Mouse (Mus musculus) retina, postnatal 7 days (tissue): ENCODE data around the gene Tmem200c.

Experiments used
- DNase-seq: peaks from one replicate; pipeline ENCODE4 v3.0.0-alpha.2; 2012; ENCODE audit warnings: low read depth, low spot score

Gene Tmem200c

DNA sequence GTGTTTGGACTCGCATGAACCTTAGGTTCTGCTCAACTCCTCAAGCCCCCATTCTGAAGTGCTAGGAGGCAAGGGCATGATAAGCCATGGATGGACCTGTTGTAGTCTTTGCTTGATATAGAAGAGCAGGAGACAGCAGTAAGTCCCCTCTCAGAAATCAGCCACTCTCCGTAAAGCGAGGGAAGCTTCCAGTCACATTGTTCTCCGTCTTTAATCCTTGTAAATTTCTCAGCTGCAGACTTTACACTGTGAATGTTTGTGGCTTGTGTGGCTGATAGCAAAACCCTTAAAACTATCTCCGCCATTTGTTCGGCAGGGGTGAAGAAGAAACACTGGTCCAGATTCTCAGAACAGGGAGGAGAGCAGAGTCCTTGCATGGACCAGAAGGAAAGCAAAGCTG is at the start of gene Tmem200c:
Gene Tmem200c, plus strand, starts transcription at position 301 of the 400 bp plus-strand sequence.
- no peak for DNase-seq

GRCm38 (mm10) chr17:68793741-68794140 is 32.7 kb upstream of the Tmem200c start:
- no peak for DNase-seq

- no peak for DNase-seq
These were observed 10.2 kb downstream of the Tmem200c start for GRCm38 (mm10) chr17:68836655-68837012.

DNA sequence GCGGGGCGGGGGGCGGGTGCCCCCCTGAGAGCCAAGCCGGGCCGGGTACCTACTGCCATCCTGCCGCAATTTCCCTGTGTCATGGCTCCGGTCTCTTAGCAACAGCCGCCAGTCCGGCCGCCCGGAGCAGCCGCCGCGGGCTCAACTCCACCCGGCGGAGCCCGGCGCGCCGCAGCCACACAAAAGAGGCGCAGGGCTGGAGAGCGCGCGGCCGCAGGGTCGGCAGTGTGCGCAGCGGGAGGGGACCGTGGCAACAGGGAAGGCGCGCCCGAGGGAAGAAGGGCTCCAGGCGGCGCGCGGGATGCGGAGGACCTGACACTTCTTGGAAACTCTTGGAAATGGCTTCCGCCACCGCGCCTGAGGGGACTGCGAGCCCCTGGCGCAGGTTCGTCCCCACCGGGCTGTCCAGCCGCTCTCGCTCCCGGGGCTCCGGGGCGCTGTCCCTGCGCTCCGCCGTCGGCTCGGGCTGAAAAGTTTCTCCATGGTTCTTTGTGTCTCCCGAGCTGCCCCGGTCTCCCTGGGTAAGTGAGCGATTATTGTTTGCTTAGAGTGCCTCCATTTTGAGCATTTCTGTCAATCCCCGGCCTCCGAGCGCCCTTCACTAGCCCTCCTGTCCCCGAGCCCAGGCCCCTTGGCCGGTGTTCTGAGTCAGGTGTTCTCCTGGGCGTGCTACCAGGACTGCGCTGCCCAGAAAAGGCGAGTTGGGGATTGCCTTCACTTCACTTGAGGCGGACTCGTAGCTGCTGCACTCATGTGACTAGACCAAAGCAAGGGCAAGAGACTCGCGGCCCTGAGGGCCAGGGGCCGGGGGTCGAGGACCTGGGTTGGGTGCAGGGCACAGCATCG is 10.8 kb downstream of the Tmem200c start:
- no peak for DNase-seq

GRCm38 (mm10) chr17:68837859-68838194 is 11.4 kb downstream of the Tmem200c start:
- DNase-seq, result no peak

- no peak for DNase-seq
These were observed 13.6 kb downstream of the Tmem200c start for GRCm38 (mm10) chr17:68839888-68840571.

GRCm38 (mm10) chr17:68840572-68840939 is 14.1 kb downstream of the Tmem200c start:
- no peak for DNase-seq

DNA sequence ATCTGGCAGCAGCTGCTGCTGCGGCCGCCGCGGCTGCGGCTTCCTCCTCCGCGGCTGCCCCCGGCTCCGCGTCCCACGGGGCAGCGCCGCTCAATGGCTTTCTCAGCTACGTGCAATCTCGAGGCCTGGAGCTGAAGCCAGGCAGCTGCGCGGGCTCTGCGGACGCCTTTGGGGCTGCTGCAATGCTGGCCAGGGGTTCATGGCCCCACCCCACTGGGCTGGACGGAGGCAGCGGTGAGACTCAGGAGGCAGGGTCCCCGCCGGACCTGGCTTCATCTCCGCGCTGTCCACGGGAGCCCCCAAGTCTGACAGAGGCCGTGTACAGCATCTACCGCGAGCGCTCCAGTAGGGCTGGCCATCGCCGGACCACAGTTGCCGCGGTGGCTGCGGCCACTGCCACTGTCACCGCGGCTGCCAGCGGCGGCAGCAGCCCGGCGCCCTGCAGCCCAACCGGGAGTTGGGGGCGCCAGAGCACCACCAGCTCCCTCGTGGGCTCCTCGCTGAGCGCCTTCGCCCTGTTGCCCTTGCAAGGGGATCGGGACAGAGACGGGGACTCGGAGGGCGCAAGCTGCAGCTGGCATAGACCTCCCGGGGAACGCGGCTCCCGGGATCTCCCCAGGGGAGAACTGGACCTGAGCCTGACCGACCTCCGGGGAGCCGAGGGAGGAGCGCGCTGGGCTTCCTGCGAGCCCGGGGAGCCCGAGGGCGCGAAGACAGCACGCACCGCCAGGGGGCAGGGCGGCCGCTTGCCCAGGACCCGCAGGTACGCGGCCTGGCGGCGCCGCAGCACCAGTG is 14.9 kb downstream of the Tmem200c start:
- DNase-seq, result peak; percentile 53

DNA sequence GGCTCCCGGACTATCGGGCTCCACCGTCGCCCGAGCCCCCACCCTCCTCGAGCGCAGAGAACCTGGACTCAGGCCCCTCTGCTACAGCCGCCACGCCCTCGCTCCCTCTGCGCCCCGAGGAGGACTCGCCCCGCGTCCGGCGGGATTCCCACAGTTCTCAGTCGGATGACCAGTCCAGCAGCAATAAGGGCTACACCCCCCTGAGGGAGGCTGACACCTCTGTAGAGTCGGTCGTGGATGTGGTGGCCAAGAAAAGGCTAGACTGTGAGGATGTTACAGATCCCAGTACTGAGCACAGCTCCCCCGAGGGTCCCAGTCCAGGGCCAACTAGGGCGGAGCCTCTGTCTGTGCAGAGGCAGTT is 15.4 kb downstream of the Tmem200c start:
- no peak for DNase-seq

GRCm38 (mm10) chr17:68845931-68846330 is 19.5 kb downstream of the Tmem200c start:
- no peak for DNase-seq

GRCm38 (mm10) chr17:68848739-68849138 is 22.3 kb downstream of the Tmem200c start:
- no peak for DNase-seq

DNA sequence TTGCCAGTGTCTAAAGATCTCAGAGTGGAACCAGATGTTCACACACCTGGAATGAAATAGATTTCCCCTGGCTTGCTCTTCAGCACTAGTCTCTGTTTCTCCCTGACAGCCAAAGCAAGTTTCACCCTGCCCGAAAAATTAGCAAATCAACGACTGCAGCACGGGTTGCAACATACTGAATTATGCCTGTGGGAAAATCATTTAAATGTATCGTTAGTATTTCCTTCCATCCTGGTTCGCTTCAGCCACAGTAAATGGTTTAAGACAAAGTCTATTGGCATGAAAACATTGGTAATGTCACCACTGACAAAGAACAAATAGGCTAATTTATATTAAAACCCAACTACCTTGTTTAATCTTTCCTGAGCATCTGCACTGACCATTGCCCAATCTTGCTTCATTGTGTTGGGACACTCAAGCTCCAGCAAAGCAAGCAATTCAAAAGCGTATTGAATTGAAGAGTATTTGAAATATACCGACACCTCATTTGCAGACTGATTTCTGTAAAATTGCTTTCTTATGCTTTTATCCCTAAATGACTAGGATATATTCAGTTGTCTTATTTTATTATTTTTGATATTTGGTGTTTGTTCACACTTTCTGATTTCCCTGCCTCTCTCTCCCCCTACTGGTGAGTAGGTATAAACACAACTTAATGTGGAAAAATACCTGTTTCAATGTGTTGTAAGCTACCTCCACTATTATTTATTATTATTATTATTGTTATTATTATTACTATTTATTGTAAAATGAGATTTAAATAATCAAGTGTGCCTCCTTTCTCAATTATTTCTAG is 25.9 kb downstream of the Tmem200c start:
- no peak for DNase-seq

DNA sequence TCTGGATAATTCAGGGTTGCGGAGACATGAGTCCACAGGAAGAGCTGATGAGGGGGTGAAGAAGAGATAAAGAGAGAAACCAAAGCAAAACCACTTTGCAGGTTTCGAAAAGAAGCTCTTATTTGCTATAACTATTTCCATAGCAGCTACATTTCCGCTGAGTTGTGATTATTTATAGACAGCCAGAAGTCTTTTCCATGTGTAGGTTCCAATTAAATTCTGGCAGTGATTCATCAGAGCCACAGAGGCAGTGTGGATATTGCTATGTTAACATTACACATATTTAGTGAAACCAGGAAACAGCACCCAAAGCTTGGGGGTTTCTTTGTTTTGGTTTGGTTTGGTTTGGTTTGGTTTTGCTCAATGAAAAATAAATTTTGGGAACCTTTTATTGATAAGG is 37.8 kb downstream of the Tmem200c start:
- no peak for DNase-seq

DNA sequence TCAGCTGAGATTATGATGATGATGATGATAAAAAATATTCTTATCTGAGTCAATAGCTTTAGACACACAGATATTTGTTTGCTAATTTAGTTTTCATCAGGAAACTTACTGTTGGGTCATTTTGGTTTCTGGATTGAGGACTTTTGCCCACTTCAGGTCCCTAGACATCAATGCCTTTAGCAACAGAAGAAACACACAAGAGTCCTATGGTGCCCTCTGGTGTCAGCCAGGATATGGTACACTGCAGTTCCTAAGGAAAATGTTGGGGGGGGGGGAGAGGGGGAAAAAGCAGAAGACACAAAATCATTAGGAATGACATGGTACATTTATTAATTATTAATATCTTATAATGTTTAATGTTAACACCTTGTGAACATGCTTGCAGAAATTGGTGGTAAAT is 42.0 kb downstream of the Tmem200c start:
- peak; percentile 36 for DNase-seq

DNA sequence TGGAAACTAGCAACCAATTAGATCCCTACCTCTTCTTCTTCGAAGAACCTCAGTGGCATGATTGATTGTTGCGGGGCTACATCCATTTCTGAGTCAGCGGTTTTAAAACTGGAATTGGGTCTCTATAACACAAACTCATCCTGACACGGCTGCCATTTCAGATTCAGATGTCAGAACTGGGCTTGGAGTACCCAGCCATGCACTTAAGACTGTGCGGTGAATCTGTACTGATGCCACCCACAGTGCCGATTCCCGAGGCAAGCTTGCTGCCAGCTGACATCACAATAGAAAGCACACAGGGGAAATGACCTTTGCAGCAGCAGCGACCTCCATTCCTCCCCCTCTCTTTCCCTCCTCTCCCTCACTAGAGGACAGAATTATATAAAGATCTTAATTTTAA is 47.6 kb downstream of the Tmem200c start:
- DNase-seq, result no peak

- no peak for DNase-seq
These were observed 48.8 kb downstream of the Tmem200c start for GRCm38 (mm10) chr17:68875251-68875650.

DNA sequence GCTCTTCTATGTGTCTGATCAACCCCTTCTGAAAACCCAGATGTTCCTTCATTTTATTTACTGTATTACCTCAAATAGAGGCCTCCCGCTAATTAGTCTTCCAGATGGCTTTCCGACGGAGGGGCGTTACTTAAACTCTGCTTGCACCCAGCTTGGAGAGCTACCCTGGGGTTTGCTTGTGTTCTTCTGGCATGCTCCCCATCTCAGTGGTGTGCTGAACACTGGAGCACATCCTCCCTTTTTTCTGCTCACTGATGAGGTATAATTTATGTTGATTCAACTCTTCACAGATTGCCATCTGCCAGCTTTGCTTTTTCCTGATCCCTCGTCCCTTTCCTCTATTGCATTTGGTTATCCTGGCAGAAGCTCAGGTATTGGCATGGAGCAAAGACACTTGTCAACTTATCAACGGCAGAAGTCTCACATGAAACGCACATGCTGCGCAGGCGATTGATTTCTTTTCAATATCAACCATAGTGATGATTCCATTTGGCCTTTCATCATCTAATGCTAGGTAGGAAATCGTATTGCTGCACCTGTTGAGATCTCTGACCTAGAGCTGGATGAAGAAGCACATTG is 49.6 kb downstream of the Tmem200c start:
- no peak for DNase-seq

DNA sequence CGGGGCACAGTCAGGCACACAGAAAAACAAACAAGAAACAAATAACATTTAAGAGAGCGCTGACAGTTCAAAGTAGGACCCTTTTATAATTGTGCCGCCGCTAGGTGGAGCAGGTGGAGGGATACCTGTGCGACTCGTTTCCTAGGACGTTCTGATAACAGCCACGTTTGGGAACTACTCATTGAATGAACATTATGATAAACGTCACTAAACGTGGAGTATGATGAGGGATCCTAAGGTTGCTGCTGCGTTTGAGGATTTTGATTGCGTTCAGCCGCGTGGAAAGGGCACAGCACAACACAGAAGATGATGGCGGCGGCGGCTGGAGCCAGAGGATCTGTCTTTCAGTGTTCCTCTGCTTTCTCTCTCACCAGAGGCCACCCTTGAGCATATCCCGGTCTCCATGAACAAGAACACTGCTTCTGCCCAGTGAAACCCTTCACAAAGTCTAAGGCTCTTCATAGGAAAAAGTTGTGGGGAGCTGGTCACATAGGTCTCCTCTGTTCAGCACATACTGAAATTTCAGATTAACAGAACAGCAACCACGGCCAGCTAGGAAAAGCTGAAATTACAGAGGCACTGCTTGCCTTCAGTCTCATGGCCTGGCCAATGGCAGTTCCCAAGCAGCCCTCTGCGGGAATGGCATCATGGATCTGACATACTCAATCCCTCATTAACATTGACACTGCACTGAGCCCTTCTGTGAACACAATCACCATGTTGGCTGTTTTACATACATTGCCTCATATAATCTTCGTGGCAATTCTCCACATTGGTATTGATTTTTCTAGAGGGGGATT is 55.5 kb downstream of the Tmem200c start:
- peak; percentile 33 for DNase-seq

DNA sequence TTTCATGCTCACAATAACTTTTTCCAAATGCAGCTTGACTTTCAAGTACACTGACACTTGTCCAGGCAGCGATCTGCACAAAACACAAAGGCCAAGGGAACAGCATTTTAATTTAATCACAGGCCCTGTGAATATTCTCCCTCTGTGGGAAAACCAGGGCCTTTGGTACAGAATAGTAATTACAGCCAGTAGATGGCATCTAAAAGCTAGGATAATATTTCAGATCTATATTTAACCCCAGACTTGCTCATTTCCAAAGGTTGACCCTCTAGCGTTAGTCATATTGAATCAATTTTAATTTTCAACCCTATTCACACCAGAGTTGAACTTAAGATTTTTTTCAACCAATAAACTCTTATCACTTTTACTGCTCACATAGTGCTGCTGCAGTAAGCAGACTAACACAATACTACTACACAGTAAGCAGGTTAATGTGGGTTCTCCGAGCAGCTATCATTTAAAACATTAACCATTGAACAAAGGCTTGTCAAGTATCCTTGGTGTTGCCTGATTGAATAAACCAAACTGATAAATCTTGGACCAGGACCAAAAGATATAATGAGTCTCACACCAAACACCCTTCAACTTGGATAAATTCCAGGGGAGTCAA is 57.2 kb downstream of the Tmem200c start:
- DNase-seq, result no peak

DNA sequence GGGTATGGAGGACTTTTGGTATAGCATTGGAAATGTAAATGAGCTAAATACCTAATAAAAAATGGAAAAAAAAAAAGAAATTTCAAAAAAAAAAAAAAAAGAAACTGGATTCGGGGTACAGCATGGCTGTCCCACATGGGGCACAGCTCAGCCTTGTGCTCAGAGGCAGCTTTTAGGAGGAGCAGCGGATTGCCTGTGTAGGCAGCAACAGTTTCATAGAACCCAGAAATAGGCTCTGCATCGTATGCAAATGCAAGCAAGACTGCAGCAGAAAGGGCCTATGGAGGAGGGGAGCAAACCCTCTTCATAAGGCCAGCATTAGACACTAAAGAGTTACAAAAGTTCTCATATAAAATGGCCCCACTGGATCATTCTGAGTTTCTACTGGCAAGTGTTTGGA is 64.2 kb downstream of the Tmem200c start:
- no peak for DNase-seq
